Mouse (Mus musculus): ENCODE measurements around the gene Dglucy. TPM values are rescaled to one million over a fixed set of nuclear protein-coding genes. Genes with fewer than 3 reads are reported as not detected.

Gene Dglucy
- polyA plus RNA-seq, 1 experiment = 0.48 TPM

GRCm38 (mm10) chr12:100865509-100866078 lies 86.7 kb downstream of the Dglucy start:
- no peaks in the 10 kb centered on the region for H3K27me3 ChIP-seq (ENCODE audit: control insufficient read depth, insufficient read depth, low read length, poor library complexity, severe bottlenecking)
- H3K4me1 ChIP-seq (ENCODE audit: control insufficient read depth, insufficient read depth, low read length) = no peaks in the 10 kb centered on the region
- H3K27ac ChIP-seq (ENCODE audit: insufficient read depth, low read length) = no peak overlapping the region
- H3K36me3 ChIP-seq (ENCODE audit: control insufficient read depth, insufficient read depth, low read length, poor library complexity, severe bottlenecking) = no peaks in the 10 kb centered on the region
- TF ChIP-seq POLR2A (IDR thresholded peaks at IDR 0.05; ENCODE audit: insufficient read depth, low read length) = no peak
- TF ChIP-seq CTCF (IDR thresholded peaks at IDR 0.05; ENCODE audit: low read depth, low read length) = no peak
- TF ChIP-seq EP300 (IDR thresholded peaks at IDR 0.05; ENCODE audit: insufficient read depth, low read depth, low read length) = no peak
- no peaks in the 10 kb centered on the region for H3K9me3 ChIP-seq (replicated peaks; ENCODE audit: control insufficient read depth, insufficient read depth, low read length, poor library complexity, severe bottlenecking)
- no peak overlapping the region for H3K4me3 ChIP-seq (ENCODE audit: low read depth, low read length)
- no peak overlapping the region for H3K9ac ChIP-seq (ENCODE audit: low read depth, poor library complexity, severe bottlenecking)

DNA sequence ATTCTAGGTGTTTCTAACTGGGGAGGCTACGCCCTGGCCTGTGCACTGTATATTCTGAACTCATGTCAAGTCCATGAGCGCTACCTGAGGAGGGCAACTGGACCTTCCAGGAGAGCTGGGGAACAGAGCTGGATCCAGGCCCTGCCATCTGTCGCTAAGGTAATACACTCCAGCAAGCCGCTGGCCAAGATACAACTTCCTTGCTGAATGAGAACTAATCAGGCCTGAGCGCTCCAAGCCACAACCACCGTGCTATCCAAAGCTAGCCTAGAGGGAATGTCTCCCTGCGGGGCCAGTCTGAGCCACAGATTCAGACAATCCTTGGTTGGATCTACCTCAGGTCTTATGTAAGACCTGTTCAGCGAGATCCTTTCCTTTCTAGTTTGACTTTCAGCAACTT lies 88.2 kb downstream of the Dglucy start:
- no peaks in the 10 kb centered on the region for H3K4me1 ChIP-seq (ENCODE audit: control insufficient read depth, insufficient read depth, low read length)
- no peaks in the 10 kb centered on the region for H3K36me3 ChIP-seq (ENCODE audit: control insufficient read depth, insufficient read depth, low read length, poor library complexity, severe bottlenecking)
- no peaks in the 10 kb centered on the region for H3K27me3 ChIP-seq (ENCODE audit: control insufficient read depth, insufficient read depth, low read length, poor library complexity, severe bottlenecking)
- H3K9ac ChIP-seq (ENCODE audit: low read depth, poor library complexity, severe bottlenecking) = no peak overlapping the region
- no peak overlapping the region for H3K4me3 ChIP-seq (ENCODE audit: low read depth, low read length)
- no peaks in the 10 kb centered on the region for H3K9me3 ChIP-seq (replicated peaks; ENCODE audit: control insufficient read depth, insufficient read depth, low read length, poor library complexity, severe bottlenecking)
- no peak for TF ChIP-seq POLR2A (IDR thresholded peaks at IDR 0.05; ENCODE audit: insufficient read depth, low read length)
- TF ChIP-seq CTCF (IDR thresholded peaks at IDR 0.05; ENCODE audit: low read depth, low read length) = no peak
- TF ChIP-seq EP300 (IDR thresholded peaks at IDR 0.05; ENCODE audit: insufficient read depth, low read depth, low read length) = no peak
- H3K27ac ChIP-seq (ENCODE audit: insufficient read depth, low read length) = no peak overlapping the region

DNA sequence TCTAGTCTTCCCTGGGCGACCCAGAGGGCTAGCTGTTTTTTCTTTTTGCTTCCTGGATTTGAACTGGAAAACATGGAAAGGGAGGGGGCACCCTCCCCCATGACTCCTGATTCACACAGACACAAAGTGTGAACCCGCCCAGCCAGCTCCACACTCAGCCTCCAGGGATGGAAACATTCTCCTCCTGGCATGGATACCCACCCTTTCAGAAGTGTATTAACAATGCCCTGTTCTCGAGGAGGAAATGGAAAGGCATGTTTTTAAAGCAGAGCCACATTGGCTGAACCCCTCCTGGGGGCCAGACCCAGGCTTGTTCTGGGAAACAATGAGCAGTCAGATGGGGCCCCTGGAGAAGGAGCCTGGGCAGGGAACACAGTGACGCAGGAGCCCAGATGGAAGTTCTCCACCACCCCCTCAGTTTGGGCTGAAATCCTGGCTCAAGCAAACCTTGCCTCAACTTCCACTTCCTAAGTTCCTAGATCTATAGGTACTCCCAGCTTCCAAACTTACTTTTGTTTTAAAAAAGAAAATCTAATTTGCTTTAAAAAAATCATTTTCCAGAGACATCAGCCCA lies 89.3 kb downstream of the Dglucy start:
- Histone ChIP-seq H3K27me3 (ENCODE audit: control insufficient read depth, insufficient read depth, low read length, poor library complexity, severe bottlenecking) (no peaks in the 10 kb centered on the region), H3K36me3 (ENCODE audit: control insufficient read depth, insufficient read depth, low read length, poor library complexity, severe bottlenecking) (no peaks in the 10 kb centered on the region), H3K9ac (ENCODE audit: low read depth, poor library complexity, severe bottlenecking) (no peak overlapping the region), H3K27ac (ENCODE audit: insufficient read depth, low read length) (no peak overlapping the region), H3K4me1 (ENCODE audit: control insufficient read depth, insufficient read depth, low read length) (no peaks in the 10 kb centered on the region), H3K9me3 (replicated peaks; ENCODE audit: control insufficient read depth, insufficient read depth, low read length, poor library complexity, severe bottlenecking) (no peaks in the 10 kb centered on the region), H3K4me3 (ENCODE audit: low read depth, low read length) (no peak overlapping the region)
- TF ChIP-seq EP300 (IDR thresholded peaks at IDR 0.05; ENCODE audit: insufficient read depth, low read depth, low read length) (no peak), POLR2A (IDR thresholded peaks at IDR 0.05; ENCODE audit: insufficient read depth, low read length) (no peak), CTCF (IDR thresholded peaks at IDR 0.05; ENCODE audit: low read depth, low read length) (no peak)

GRCm38 (mm10) chr12:100871234-100871633 lies 92.4 kb downstream of the Dglucy start:
- no peaks in the 10 kb centered on the region for H3K9me3 ChIP-seq (replicated peaks; ENCODE audit: control insufficient read depth, insufficient read depth, low read length, poor library complexity, severe bottlenecking)
- no peak overlapping the region for H3K27ac ChIP-seq (ENCODE audit: insufficient read depth, low read length)
- no peaks in the 10 kb centered on the region for H3K4me1 ChIP-seq (ENCODE audit: control insufficient read depth, insufficient read depth, low read length)
- no peak overlapping the region for H3K4me3 ChIP-seq (ENCODE audit: low read depth, low read length)
- H3K36me3 ChIP-seq (ENCODE audit: control insufficient read depth, insufficient read depth, low read length, poor library complexity, severe bottlenecking) = no peaks in the 10 kb centered on the region
- H3K27me3 ChIP-seq (ENCODE audit: control insufficient read depth, insufficient read depth, low read length, poor library complexity, severe bottlenecking) = no peaks in the 10 kb centered on the region
- no peak overlapping the region for H3K9ac ChIP-seq (ENCODE audit: low read depth, poor library complexity, severe bottlenecking)
- TF ChIP-seq POLR2A (IDR thresholded peaks at IDR 0.05; ENCODE audit: insufficient read depth, low read length) (no peak), EP300 (IDR thresholded peaks at IDR 0.05; ENCODE audit: insufficient read depth, low read depth, low read length) (no peak), CTCF (IDR thresholded peaks at IDR 0.05; ENCODE audit: low read depth, low read length) (no peak)

DNA sequence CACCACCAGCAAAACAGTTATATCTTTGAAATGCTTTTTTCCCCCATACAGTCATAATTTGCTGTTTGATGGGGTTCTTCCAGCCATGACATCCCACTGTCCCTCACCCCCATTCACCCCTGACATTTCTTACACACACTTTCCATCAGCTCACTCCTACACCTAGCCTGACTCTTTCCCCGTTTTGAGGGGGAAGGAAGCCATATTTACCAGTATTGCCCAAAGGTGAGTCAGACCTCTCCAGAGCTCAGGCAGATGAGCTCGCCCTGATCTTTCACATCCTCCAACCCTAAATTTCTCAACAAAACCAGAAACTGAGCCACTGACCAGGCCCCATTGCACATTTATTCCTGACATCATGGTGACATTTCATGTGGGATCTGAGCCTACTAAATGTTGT lies 93.0 kb downstream of the Dglucy start:
- Histone ChIP-seq H3K27me3 (ENCODE audit: control insufficient read depth, insufficient read depth, low read length, poor library complexity, severe bottlenecking) (no peaks in the 10 kb centered on the region), H3K9me3 (replicated peaks; ENCODE audit: control insufficient read depth, insufficient read depth, low read length, poor library complexity, severe bottlenecking) (no peaks in the 10 kb centered on the region), H3K4me1 (ENCODE audit: control insufficient read depth, insufficient read depth, low read length) (no peaks in the 10 kb centered on the region), H3K4me3 (ENCODE audit: low read depth, low read length) (no peak overlapping the region), H3K36me3 (ENCODE audit: control insufficient read depth, insufficient read depth, low read length, poor library complexity, severe bottlenecking) (no peaks in the 10 kb centered on the region), H3K9ac (ENCODE audit: low read depth, poor library complexity, severe bottlenecking) (no peak overlapping the region), H3K27ac (ENCODE audit: insufficient read depth, low read length) (no peak overlapping the region)
- TF ChIP-seq EP300 (IDR thresholded peaks at IDR 0.05; ENCODE audit: insufficient read depth, low read depth, low read length) = no peak
- no peak for TF ChIP-seq POLR2A (IDR thresholded peaks at IDR 0.05; ENCODE audit: insufficient read depth, low read length)
- TF ChIP-seq CTCF (IDR thresholded peaks at IDR 0.05; ENCODE audit: low read depth, low read length) = no peak

- Histone ChIP-seq H3K9ac (ENCODE audit: low read depth, poor library complexity, severe bottlenecking) (no peak overlapping the region), H3K9me3 (replicated peaks; ENCODE audit: control insufficient read depth, insufficient read depth, low read length, poor library complexity, severe bottlenecking) (no peaks in the 10 kb centered on the region), H3K27me3 (ENCODE audit: control insufficient read depth, insufficient read depth, low read length, poor library complexity, severe bottlenecking) (no peaks in the 10 kb centered on the region), H3K27ac (ENCODE audit: insufficient read depth, low read length) (no peak overlapping the region), H3K36me3 (ENCODE audit: control insufficient read depth, insufficient read depth, low read length, poor library complexity, severe bottlenecking) (no peaks in the 10 kb centered on the region), H3K4me3 (ENCODE audit: low read depth, low read length) (no peak overlapping the region), H3K4me1 (ENCODE audit: control insufficient read depth, insufficient read depth, low read length) (no peaks in the 10 kb centered on the region)
- no peak for TF ChIP-seq EP300 (IDR thresholded peaks at IDR 0.05; ENCODE audit: insufficient read depth, low read depth, low read length)
Measured at GRCm38 (mm10) chr12:100873612-100874011, 94.8 kb downstream of the Dglucy start.

Data from ES-Bruce4 (cell line).